Mouse (Mus musculus): ENCODE measurements around the gene Nap1l1. TPM values are rescaled to one million over a fixed set of nuclear protein-coding genes. Genes with fewer than 3 reads are reported as not detected.

Gene Nap1l1
- total and polyA plus RNA-seq, 3 experiments, result 196 to 1,342 (median 360) TPM

- dilution Hi-C loops (cut with MboI; ENCODE audit: extremely low pct_ligation_motif_present, extremely low pct_unique_long_range_greater_than_20kb, low sequenced_read_pairs) (no loop called here), in situ Hi-C loops (cut with MboI; ENCODE audit: low pct_ligation_motif_present, low pct_unique_long_range_greater_than_20kb, low sequenced_read_pairs) (no loop called here)
- no peaks in the 10 kb centered on the region for H3K9me3 ChIP-seq (replicated peaks; ENCODE audit: low read length)
- no peak overlapping the region for H3K4me3 ChIP-seq (replicated peaks in 1 of 3; ENCODE audit: low read depth in 2 of 3, low read length in 2 of 3, poor library complexity in 1 of 3)
- H3K36me3 ChIP-seq (replicated peaks in 1 of 2; ENCODE audit: control insufficient read depth in 1 of 2, insufficient read depth in 1 of 2, low read length in 1 of 2), result no peaks in the 10 kb centered on the region
- no peaks in the 10 kb centered on the region for H3K27me3 ChIP-seq (replicated peaks)
- peak overlapping the region; percentile 59 for H3K4me2 ChIP-seq (ENCODE audit: insufficient read depth, low read depth, poor library complexity, severe bottlenecking)
- H3K27ac ChIP-seq (ENCODE audit: insufficient read depth, low read depth), result peak overlapping the region; percentile 16; the same call in 1 of the 2 replicates
- no peak overlapping the region; the same call in 1 of the 2 replicates for H3K9ac ChIP-seq (ENCODE audit: insufficient read depth, low read depth)
- peaks cover 14 to 33% of the 10 kb centered on the region in 2 experiments for H3K4me1 ChIP-seq (ENCODE audit: control insufficient read depth in 1 of 2, insufficient read depth in 2 of 2)
- DNase-seq (ENCODE audit: extremely low read depth), result peak; percentile 88
- H3K79me2 ChIP-seq (replicated peaks; ENCODE audit: control insufficient read depth, extremely low read depth, insufficient read depth, poor library complexity, severe bottlenecking), result no peaks in the 10 kb centered on the region
- TF ChIP-seq TBP (conservative IDR thresholded peaks at IDR 0.05; ENCODE audit: low read depth, low read length), result 0 out of 2 replicates have a peak, but pooled peaks have one; percentile 43
- TF ChIP-seq POLR2A (IDR thresholded peaks at IDR 0.05; ENCODE audit: low read depth, low read length), result peak; percentile 47
- peak; percentile 15; the same call in 1 of the 2 replicates for TF ChIP-seq ETS1 (conservative IDR thresholded peaks at IDR 0.05; ENCODE audit: low read depth, low read length)
- no peak for TF ChIP-seq BHLHE40 (IDR thresholded peaks at IDR 0.05; ENCODE audit: low read depth, low read length)
Measured at GRCm38 (mm10) chr10:111441034-111441440, 32.0 kb upstream of the Nap1l1 start.

- H3K9me3 ChIP-seq (replicated peaks; ENCODE audit: low read length), result no peaks in the 10 kb centered on the region
- H3K4me3 ChIP-seq (replicated peaks in 1 of 3; ENCODE audit: low read depth in 2 of 3, low read length in 2 of 3, poor library complexity in 1 of 3), result no peak overlapping the region
- TF ChIP-seq CHD2 (IDR thresholded peaks at IDR 0.05; ENCODE audit: low read length) (no peak), GABPA (IDR thresholded peaks at IDR 0.05; ENCODE audit: insufficient replicate concordance, low read depth, low read length) (no peak), MAFK (IDR thresholded peaks at IDR 0.05; ENCODE audit: insufficient replicate concordance, low read length) (no peak), TBP (conservative IDR thresholded peaks at IDR 0.05; ENCODE audit: low read depth, low read length) (no peak), POLR2AphosphoS2 (IDR thresholded peaks at IDR 0.05; ENCODE audit: low read depth, low read length) (no peak), ZMIZ1 (IDR thresholded peaks at IDR 0.05; ENCODE audit: low read depth, low read length) (no peak), ZNF384 (IDR thresholded peaks at IDR 0.05; ENCODE audit: low read depth, low read length) (no peak), PAX5 (IDR thresholded peaks at IDR 0.05; ENCODE audit: low read length) (no peak), TCF12 (IDR thresholded peaks at IDR 0.05; ENCODE audit: low read depth, low read length) (no peak), SIN3A (IDR thresholded peaks at IDR 0.05; ENCODE audit: low read length) (no peak), ETS1 (conservative IDR thresholded peaks at IDR 0.05; ENCODE audit: low read depth, low read length) (no peak), USF1 (IDR thresholded peaks at IDR 0.05; ENCODE audit: low read depth, low read length) (no peak), POLR2A (IDR thresholded peaks at IDR 0.05; ENCODE audit: low read depth, low read length) (no peak)
- no peak overlapping the region for H3K9ac ChIP-seq (ENCODE audit: insufficient read depth, low read depth)
- dilution Hi-C loops (cut with MboI; ENCODE audit: extremely low pct_ligation_motif_present, extremely low pct_unique_long_range_greater_than_20kb, low sequenced_read_pairs), result no loop called here
- H3K79me2 ChIP-seq (replicated peaks; ENCODE audit: control insufficient read depth, extremely low read depth, insufficient read depth, poor library complexity, severe bottlenecking), result no peaks in the 10 kb centered on the region
- no peak for DNase-seq (ENCODE audit: extremely low read depth)
- no peak overlapping the region for H3K4me2 ChIP-seq (ENCODE audit: insufficient read depth, low read depth, poor library complexity, severe bottlenecking)
- no peak overlapping the region for H3K27ac ChIP-seq (ENCODE audit: insufficient read depth, low read depth)
- no peaks in the 10 kb centered on the region for H3K36me3 ChIP-seq (replicated peaks in 1 of 2; ENCODE audit: control insufficient read depth in 1 of 2, insufficient read depth in 1 of 2, low read length in 1 of 2)
- H3K27me3 ChIP-seq (replicated peaks), result no peaks in the 10 kb centered on the region
- peaks cover 20 to 40% of the 10 kb centered on the region in 2 experiments for H3K4me1 ChIP-seq (ENCODE audit: control insufficient read depth in 1 of 2, insufficient read depth in 2 of 2)
- in situ Hi-C loops (cut with MboI; ENCODE audit: low pct_ligation_motif_present, low pct_unique_long_range_greater_than_20kb, low sequenced_read_pairs), result no loop called here
Measured at GRCm38 (mm10) chr10:111444199-111444598, 28.8 kb upstream of the Nap1l1 start.
